Mouse (Mus musculus): Measurements from ENCODE around the gene Nop56.

The Nop56 gene

GRCm38 (mm10) chr2:130274149-130274861 lies at the start of gene Nop56:
Gene Nop56, plus strand, starts transcription at chr2:130274430.
- DNase-seq (ENCODE audit: low read depth) = peak; percentile 95

DNA sequence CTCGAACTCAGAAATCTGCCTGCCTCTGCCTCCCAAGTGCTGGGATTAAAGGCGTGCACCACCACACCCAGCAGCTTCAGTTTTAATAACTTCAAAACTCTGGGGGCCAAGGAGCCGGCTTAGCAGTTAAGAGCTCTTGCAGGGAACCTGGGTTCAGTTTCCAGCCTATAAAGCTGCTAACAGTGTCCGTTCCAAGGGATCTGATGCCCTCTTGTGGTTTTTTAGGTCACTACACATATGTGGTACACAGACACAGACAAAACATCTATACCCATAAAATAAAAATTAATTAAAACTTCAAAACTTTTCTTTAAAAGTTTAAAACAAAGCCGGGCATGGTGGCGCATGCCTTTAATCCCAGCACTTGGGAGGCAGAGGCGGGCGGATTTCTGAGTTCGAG lies 27.3 kb upstream of the Nop56 start:
- peak; percentile 6 for DNase-seq (ENCODE audit: low read depth)

DNA sequence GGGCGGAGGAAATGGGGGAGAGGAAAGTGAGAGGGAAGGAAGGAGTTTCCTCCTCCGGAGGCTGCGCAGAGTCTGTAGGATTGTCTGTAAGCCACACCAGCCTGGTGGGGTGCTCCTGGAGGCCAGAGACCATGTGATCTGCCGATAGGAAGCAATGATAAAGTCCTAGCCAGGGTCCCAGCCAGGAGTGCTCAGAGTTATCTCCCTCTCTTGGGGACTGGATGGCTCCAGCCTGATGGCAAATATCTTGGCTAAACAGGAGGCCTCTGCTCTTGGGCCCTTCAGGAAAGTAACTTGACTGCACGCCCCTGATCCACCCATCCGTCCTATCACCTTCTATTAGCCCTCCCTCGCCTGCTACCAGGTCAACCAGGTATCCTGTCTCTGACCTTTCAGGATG lies 26.0 kb upstream of the Nop56 start:
- no peak for DNase-seq (ENCODE audit: low read depth)

DNA sequence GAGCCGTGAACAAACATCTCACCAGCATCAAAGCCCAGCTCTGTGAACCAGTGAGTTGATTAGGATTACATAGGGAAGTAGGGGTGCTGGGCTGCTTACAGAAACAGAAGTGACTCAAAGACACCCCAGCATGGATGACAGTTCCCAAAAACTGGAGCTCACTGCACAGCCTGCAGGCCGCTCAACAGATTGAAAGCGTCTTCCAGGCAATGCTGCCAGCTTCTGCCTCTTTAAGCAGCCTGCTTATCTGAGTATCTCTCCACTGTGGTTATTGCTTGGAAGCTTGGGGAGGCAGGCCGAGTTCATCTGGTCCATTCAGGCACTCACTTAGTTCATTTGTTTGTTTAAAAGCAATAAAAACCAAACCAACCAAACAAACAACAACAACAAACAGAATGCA lies 17.5 kb upstream of the Nop56 start:
- DNase-seq (ENCODE audit: low read depth) = no peak

- no peak for DNase-seq (ENCODE audit: low read depth)
These were observed 13.4 kb upstream of the Nop56 start for GRCm38 (mm10) chr2:130260822-130261221.

GRCm38 (mm10) chr2:130261914-130262313 lies 12.3 kb upstream of the Nop56 start:
- no peak for DNase-seq (ENCODE audit: low read depth)

DNA sequence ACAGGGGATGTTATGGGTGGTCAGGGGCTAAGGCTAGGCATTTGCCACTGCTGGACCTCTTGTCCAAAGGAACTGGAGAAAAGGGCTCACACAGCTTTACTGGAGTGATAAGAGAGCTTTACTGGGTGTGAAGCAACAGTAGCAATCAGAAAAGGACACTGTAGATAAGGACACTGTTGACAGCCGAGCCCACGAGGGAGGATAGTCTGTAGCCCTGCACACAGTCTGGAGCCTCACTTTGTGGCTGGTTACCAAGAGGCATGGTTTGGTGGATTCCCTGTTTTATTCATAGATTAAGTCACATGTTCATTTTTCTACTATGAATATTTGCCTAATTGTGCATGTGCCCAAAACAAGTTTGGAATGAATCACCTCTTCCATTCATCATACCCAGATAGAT lies 11.8 kb upstream of the Nop56 start:
- no peak for DNase-seq (ENCODE audit: low read depth)

GRCm38 (mm10) chr2:130265520-130265919 lies 8.7 kb upstream of the Nop56 start:
- DNase-seq (ENCODE audit: low read depth) = no peak

- no peak for DNase-seq (ENCODE audit: low read depth)
These were observed 6.2 kb upstream of the Nop56 start for GRCm38 (mm10) chr2:130268074-130268473.

- DNase-seq (ENCODE audit: low read depth) = no peak
These were observed 498 bp upstream of the Nop56 start for GRCm38 (mm10) chr2:130273732-130274131.

- DNase-seq (ENCODE audit: low read depth) = no peak
These were observed 632 bp downstream of the Nop56 start for GRCm38 (mm10) chr2:130274862-130275261.

DNA sequence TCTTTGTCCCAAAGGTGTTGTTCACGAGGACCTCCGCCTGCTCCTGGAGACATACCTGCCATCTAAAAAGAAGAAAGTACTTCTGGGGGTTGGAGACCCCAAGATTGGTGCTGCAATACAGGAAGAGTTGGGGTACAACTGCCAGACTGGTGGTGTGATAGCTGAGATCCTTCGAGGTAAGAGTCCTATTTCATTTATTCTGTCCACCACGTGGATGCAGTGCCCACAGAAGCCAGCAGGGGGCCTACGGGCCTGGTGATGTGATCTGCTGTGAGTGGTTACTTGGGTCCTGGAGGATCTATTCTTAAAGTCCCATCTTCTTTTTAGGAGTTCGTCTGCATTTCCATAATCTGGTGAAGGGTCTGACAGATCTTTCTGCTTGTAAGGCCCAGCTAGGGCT lies 1.4 kb downstream of the Nop56 start:
- DNase-seq (ENCODE audit: low read depth) = no peak

GRCm38 (mm10) chr2:130279600-130280091 lies 5.4 kb downstream of the Nop56 start:
- no peak for DNase-seq (ENCODE audit: low read depth)

- DNase-seq (ENCODE audit: low read depth) = no peak
These were observed 6.0 kb downstream of the Nop56 start for GRCm38 (mm10) chr2:130280224-130280623.

DNA sequence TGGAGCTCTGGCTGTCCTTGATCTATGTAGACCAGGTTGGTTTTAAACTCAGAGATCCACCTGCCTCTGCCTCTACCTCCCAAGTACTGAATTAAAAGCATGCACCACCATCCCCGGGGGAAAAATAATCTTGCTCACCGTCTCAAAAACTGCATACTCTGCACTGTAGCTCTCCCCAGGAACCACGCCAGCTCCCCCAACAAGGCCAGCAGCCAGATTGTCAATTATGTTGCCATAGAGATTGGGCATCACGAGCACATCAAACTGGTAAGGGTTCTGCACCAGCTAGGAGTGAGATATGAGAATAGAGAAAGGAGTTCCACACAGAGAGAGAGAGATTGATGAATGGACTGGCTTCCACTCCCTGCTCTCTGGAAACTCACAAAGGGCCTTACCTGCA lies 6.6 kb downstream of the Nop56 start:
- no peak for DNase-seq (ENCODE audit: low read depth)

GRCm38 (mm10) chr2:130283854-130284654 lies 9.8 kb downstream of the Nop56 start, which contains the start of gene Idh3b:
Gene Idh3b, minus strand, starts transcription at chr2:130284547.
- no peak for DNase-seq (ENCODE audit: low read depth)

DNA sequence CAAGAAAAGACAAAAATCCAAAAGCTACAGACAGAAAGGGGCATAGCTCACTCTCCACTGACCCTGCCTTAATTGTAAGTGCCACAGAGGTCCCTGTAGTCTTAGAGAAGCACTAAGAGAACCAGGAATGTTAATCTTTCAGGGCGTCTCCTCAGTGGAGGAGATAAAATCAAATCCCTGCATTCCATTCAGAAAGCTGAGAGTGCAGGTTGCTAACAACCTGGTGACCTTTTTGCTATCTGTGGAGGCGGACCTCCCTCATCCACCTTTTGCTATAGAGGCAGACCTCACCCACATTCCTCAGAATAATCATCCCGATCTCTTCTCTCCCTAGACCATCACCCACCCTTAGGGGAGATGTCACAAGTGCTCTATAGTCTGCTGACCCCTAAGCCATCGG lies 14.9 kb downstream of the Nop56 start:
- no peak for DNase-seq (ENCODE audit: low read depth)

DNA sequence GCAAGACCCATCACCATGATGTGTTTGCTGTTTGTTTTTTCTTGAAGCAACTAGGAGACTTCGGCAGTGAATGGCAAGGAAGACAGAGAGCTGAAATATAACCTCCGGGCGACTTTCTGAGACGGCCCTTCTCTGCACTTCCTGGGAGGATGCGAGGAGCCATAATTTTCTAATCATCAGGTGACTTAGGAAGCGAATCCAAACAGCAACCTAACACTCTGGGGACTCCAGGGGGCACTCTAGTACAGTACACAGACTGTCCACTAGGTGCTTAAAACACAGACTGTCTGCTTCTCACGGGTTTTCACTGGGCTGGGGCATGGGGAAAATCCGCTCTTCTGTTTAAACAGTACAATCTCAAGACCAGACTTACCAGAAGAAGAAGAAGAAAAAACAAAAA lies 17.2 kb downstream of the Nop56 start:
- DNase-seq (ENCODE audit: low read depth) = peak; percentile 73

DNA sequence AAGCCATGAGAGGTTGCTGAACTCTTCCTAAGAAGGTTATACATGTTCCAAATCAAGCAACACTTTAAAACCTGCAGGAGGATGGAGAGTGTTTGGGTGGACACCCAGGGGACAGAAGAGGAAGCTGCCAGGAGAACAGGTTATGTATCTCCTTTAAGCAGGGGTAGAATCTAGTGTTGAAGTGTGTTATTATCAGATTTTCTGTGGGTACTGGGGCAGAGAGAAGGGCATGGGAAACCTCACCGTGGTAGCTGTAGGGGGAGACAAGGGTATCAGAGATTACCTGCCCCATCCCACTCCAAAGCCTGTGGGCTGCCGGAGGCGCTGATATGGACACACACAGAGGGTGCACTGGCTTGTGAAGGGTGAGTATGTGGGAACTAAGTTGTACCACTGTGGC lies 18.8 kb downstream of the Nop56 start:
- DNase-seq (ENCODE audit: low read depth) = no peak

DNA sequence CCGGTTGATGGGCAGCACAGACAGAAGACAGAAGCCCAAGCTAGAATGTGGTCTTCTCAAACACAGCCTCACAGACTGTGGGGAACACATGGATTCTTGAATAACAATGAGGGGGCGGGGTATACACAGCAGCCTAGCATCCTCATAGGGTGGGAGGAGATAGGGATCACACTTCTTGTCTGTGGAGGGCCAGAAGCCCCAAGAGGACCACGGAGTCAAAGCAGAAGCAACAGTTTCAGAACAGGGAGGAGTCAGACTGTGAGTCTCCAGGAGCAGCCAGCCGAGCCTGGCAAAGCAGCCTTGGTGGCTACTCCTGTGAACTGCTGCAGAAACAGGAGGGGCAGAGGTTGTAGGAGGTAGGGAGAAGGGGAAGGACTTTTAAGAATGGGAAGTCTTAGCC lies 19.3 kb downstream of the Nop56 start:
- no peak for DNase-seq (ENCODE audit: low read depth)

GRCm38 (mm10) chr2:130294218-130294935 lies 20.1 kb downstream of the Nop56 start:
- DNase-seq (ENCODE audit: low read depth) = no peak

DNA sequence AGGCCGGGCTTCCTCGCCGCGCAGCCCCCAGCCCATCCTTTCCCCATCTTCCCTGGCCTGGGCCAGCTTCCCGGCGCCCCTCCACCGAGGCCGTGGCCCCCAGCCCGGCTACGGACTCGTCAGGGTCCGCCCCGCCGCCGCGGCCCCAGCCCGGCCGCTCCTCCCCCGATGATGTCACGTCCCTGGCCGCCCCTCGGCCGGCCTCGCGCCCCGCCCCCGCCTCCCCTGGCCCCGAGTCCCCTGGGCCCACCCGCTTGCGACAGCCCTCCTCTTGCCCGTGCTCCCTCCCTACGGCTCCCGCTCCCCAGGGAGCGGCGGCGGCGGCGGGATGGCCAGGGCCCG lies 20.7 kb downstream of the Nop56 start, which contains the start of gene Ebf4:
Gene Ebf4, plus strand, starts transcription at position 234 of the 342 bp plus-strand sequence.
- no peak for DNase-seq (ENCODE audit: low read depth)

Data from fibroblast of lung, adult 2 months (primary cell).